Mouse (Mus musculus): ENCODE results near the gene Stpg3. TPM values are rescaled to one million over a fixed set of nuclear protein-coding genes. Genes with fewer than 3 reads are reported as not detected.
A peak's percentile ranks its signal among the peaks of the same experiment; 100 is the strongest.

The Stpg3 gene
- polyA plus RNA-seq, 1 experiment from 2014 or later: not detected

- Histone ChIP-seq H3K9me3 (replicated peaks) (no peaks in the 10 kb centered on the region), H3K4me3 (replicated peaks) (no peak overlapping the region), H3K4me2 (no peak overlapping the region), H3K27ac (replicated peaks) (no peak overlapping the region), H3K36me3 (replicated peaks) (no peaks in the 10 kb centered on the region), H3K9ac (no peak overlapping the region), H3K27me3 (peaks cover 61% of the 10 kb centered on the region), H3K4me1 (replicated peaks) (peaks cover 77% of the 10 kb centered on the region)
- WGBS (ENCODE audit: insufficient replicate concordance): 53% methylated on average over 6 of the region's 6 CpGs
- no peak for ATAC-seq (ENCODE audit: insufficient read depth)
Measured at GRCm38 (mm10) chr2:25177685-25178084, 36.8 kb downstream of the Stpg3 start.

GRCm38 (mm10) chr2:25177076-25177475 is 37.4 kb downstream of the Stpg3 start:
- WGBS (ENCODE audit: insufficient replicate concordance): 52% methylated on average over 4 of the region's 4 CpGs
- no peak for ATAC-seq (ENCODE audit: insufficient read depth)
- H3K36me3 ChIP-seq (replicated peaks): no peaks in the 10 kb centered on the region
- no peak overlapping the region for H3K27ac ChIP-seq (replicated peaks)
- H3K4me3 ChIP-seq (replicated peaks): no peak overlapping the region
- peaks cover 78% of the 10 kb centered on the region for H3K4me1 ChIP-seq (replicated peaks)
- H3K9ac ChIP-seq: no peak overlapping the region
- H3K27me3 ChIP-seq: peaks cover 56% of the 10 kb centered on the region
- no peaks in the 10 kb centered on the region for H3K9me3 ChIP-seq (replicated peaks)
- H3K4me2 ChIP-seq: no peak overlapping the region

GRCm38 (mm10) chr2:25176573-25176972 is 37.9 kb downstream of the Stpg3 start:
- Histone ChIP-seq H3K27ac (replicated peaks) (no peak overlapping the region), H3K4me1 (replicated peaks) (peaks cover 75% of the 10 kb centered on the region)

GRCm38 (mm10) chr2:25175690-25176078 is 38.8 kb downstream of the Stpg3 start:
- 73% methylated on average over 4 of the region's 4 CpGs for WGBS (ENCODE audit: insufficient replicate concordance)
- H3K9ac ChIP-seq: no peak overlapping the region
- H3K4me2 ChIP-seq: 0 out of 2 replicates have a peak overlapping the region, but pooled peaks have one; percentile 26
- no peak overlapping the region for H3K4me3 ChIP-seq (replicated peaks)
- H3K27ac ChIP-seq (replicated peaks): peak overlapping the region; percentile 29; the same call in 1 of the 2 replicates
- H3K36me3 ChIP-seq (replicated peaks): no peaks in the 10 kb centered on the region
- H3K4me1 ChIP-seq (replicated peaks): peaks cover 66% of the 10 kb centered on the region
- no peak for ATAC-seq (ENCODE audit: insufficient read depth)
- H3K27me3 ChIP-seq: peaks cover 42% of the 10 kb centered on the region
- no peaks in the 10 kb centered on the region for H3K9me3 ChIP-seq (replicated peaks)

More at GRCm38 (mm10) chr2:25176573-25176972, 37.9 kb downstream of the Stpg3 start:
- no peak overlapping the region for H3K9ac ChIP-seq
- no peak overlapping the region for H3K4me3 ChIP-seq (replicated peaks)
- H3K9me3 ChIP-seq (replicated peaks): no peaks in the 10 kb centered on the region
- H3K36me3 ChIP-seq (replicated peaks): no peaks in the 10 kb centered on the region
- peaks cover 51% of the 10 kb centered on the region for H3K27me3 ChIP-seq
- no peak for ATAC-seq (ENCODE audit: insufficient read depth)
- H3K4me2 ChIP-seq: no peak overlapping the region
- WGBS (ENCODE audit: insufficient replicate concordance): 56% methylated on average over 6 of the region's 6 CpGs

GRCm38 (mm10) chr2:25174866-25175689 is 39.4 kb downstream of the Stpg3 start:
- H3K9ac ChIP-seq: no peak overlapping the region
- H3K27me3 ChIP-seq: peaks cover 36% of the 10 kb centered on the region
- ATAC-seq (ENCODE audit: insufficient read depth): peak; percentile 54
- no peaks in the 10 kb centered on the region for H3K36me3 ChIP-seq (replicated peaks)
- H3K4me3 ChIP-seq (replicated peaks): no peak overlapping the region
- peak overlapping the region; percentile 33; the same call in 1 of the 2 replicates for H3K27ac ChIP-seq (replicated peaks)
- WGBS (ENCODE audit: insufficient replicate concordance): 35% methylated on average over 7 of the region's 7 CpGs
- peaks cover 66% of the 10 kb centered on the region for H3K4me1 ChIP-seq (replicated peaks)
- H3K9me3 ChIP-seq (replicated peaks): no peaks in the 10 kb centered on the region
- H3K4me2 ChIP-seq: peak overlapping the region; percentile 26

GRCm38 (mm10) chr2:25173821-25174220 is 40.6 kb downstream of the Stpg3 start:
- Histone ChIP-seq H3K9ac (no peak overlapping the region), H3K9me3 (replicated peaks) (no peaks in the 10 kb centered on the region), H3K36me3 (replicated peaks) (no peaks in the 10 kb centered on the region), H3K4me3 (replicated peaks) (no peak overlapping the region), H3K27ac (replicated peaks) (no peak overlapping the region), H3K4me1 (replicated peaks) (peaks cover 72% of the 10 kb centered on the region), H3K4me2 (no peak overlapping the region), H3K27me3 (peaks cover 24% of the 10 kb centered on the region)
- ATAC-seq (ENCODE audit: insufficient read depth): no peak
- 90% methylated on average over 4 of the region's 4 CpGs for WGBS (ENCODE audit: insufficient replicate concordance)

- whole genome bisulfite sequencing (ENCODE audit: insufficient replicate concordance): 37% methylated on average over 8 of the region's 8 CpGs
- Histone ChIP-seq H3K36me3 (replicated peaks) (no peaks in the 10 kb centered on the region), H3K27ac (replicated peaks) (no peak overlapping the region; the same call in 1 of the 2 replicates)
Measured at GRCm38 (mm10) chr2:25172629-25173028, 41.8 kb downstream of the Stpg3 start.

GRCm38 (mm10) chr2:25171769-25172153 is 42.7 kb downstream of the Stpg3 start:
- 62% methylated on average over 1 of the region's 1 CpGs for WGBS (ENCODE audit: insufficient replicate concordance)
- Histone ChIP-seq H3K27me3 (peaks cover 5% of the 10 kb centered on the region), H3K27ac (replicated peaks) (no peak overlapping the region), H3K4me3 (replicated peaks) (no peak overlapping the region), H3K9me3 (replicated peaks) (no peaks in the 10 kb centered on the region), H3K9ac (no peak overlapping the region), H3K4me2 (no peak overlapping the region), H3K4me1 (replicated peaks) (peaks cover 80% of the 10 kb centered on the region), H3K36me3 (replicated peaks) (no peaks in the 10 kb centered on the region)
- ATAC-seq (ENCODE audit: insufficient read depth): no peak

More at GRCm38 (mm10) chr2:25172629-25173028, 41.8 kb downstream of the Stpg3 start:
- no peak for ATAC-seq (ENCODE audit: insufficient read depth)
- no peak overlapping the region for H3K4me3 ChIP-seq (replicated peaks)
- no peaks in the 10 kb centered on the region for H3K9me3 ChIP-seq (replicated peaks)
- no peak overlapping the region for H3K4me2 ChIP-seq
- peaks cover 12% of the 10 kb centered on the region for H3K27me3 ChIP-seq
- H3K9ac ChIP-seq: no peak overlapping the region
- peaks cover 72% of the 10 kb centered on the region for H3K4me1 ChIP-seq (replicated peaks)

GRCm38 (mm10) chr2:25171101-25171768 is 43.2 kb downstream of the Stpg3 start:
- WGBS (ENCODE audit: insufficient replicate concordance): 83% methylated on average over 6 of the region's 6 CpGs
- Histone ChIP-seq H3K4me3 (replicated peaks) (no peak overlapping the region), H3K4me2 (no peak overlapping the region), H3K27me3 (no peaks in the 10 kb centered on the region), H3K9me3 (replicated peaks) (no peaks in the 10 kb centered on the region), H3K4me1 (replicated peaks) (peaks cover 81% of the 10 kb centered on the region), H3K36me3 (replicated peaks) (no peaks in the 10 kb centered on the region), H3K9ac (no peak overlapping the region), H3K27ac (replicated peaks) (no peak overlapping the region)
- no peak for ATAC-seq (ENCODE audit: insufficient read depth)

GRCm38 (mm10) chr2:25170326-25171100 is 43.9 kb downstream of the Stpg3 start:
- Histone ChIP-seq H3K36me3 (replicated peaks) (no peaks in the 10 kb centered on the region), H3K4me1 (replicated peaks) (peaks cover 75% of the 10 kb centered on the region), H3K4me2 (no peak overlapping the region), H3K9me3 (replicated peaks) (no peaks in the 10 kb centered on the region), H3K27ac (replicated peaks) (no peak overlapping the region), H3K4me3 (replicated peaks) (no peak overlapping the region), H3K27me3 (no peaks in the 10 kb centered on the region), H3K9ac (no peak overlapping the region)
- no peak for ATAC-seq (ENCODE audit: insufficient read depth)
- 45% methylated on average over 10 of the region's 10 CpGs for WGBS (ENCODE audit: insufficient replicate concordance)

- H3K4me1 ChIP-seq (replicated peaks): peaks cover 73% of the 10 kb centered on the region
- WGBS (ENCODE audit: insufficient replicate concordance): 42% methylated on average over 5 of the region's 5 CpGs
- no peaks in the 10 kb centered on the region for H3K9me3 ChIP-seq (replicated peaks)
- H3K36me3 ChIP-seq (replicated peaks): no peaks in the 10 kb centered on the region
- ATAC-seq (ENCODE audit: insufficient read depth): no peak
- H3K4me2 ChIP-seq: no peak overlapping the region
- H3K4me3 ChIP-seq (replicated peaks): no peak overlapping the region
- H3K9ac ChIP-seq: no peak overlapping the region
- no peak overlapping the region for H3K27ac ChIP-seq (replicated peaks)
- no peaks in the 10 kb centered on the region for H3K27me3 ChIP-seq
Measured at GRCm38 (mm10) chr2:25169778-25170177, 44.7 kb downstream of the Stpg3 start.

Data from liver, embryonic 15.5 days (tissue).